Mouse (Mus musculus): ENCODE data around the gene Cdon. TPM values are rescaled to one million over a fixed set of nuclear protein-coding genes. Genes with fewer than 3 reads are reported as not detected.

Gene Cdon
- polyA plus RNA-seq, 1 experiment from 2014 or later, result 15.0 TPM

DNA sequence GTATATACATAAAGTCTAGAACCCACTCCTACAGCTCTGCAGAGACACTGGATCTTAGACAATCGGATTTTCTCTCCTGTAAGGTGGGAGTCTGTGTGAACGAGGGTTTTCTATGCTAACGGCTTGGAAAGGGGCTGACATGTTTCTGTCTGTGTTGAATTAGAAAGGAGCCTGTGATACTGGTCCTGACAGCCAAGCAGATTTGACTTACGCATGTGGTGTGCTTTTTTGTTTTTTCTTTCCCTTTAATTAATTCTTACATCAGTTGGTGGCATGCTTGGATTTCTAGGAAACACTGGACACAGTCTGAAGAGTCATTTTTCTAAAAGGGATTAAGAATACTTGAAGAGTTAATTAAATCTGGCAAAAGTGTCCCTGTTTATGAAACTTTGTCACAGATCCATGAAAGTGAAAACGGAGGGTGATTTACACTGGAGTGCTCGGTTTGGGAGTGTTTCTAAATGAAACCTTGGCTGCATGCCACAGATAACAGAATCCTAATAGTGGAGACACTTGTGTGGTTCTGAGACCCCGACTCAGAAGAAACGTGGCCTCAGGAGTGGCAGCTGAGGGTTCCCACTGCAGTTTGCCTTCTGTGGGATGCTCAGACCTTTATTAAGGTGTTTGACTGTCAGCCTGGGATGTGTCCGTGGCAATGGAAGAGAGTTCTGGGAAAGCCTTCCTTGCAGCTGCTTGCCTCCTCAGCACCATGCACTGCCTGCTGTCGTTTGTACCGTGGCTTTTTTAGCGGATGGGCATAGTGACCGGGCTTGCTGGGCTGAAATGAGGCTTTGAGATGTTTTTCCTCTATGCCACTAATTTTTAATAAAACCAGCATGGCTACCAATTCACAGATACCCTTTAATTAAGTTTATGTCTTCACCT lies 61.3 kb downstream of the Cdon start:
- Histone ChIP-seq H3K36me3 (peaks cover 50% of the 10 kb centered on the region), H3K4me3 (no peak overlapping the region), H3K4me1 (peaks cover 24% of the 10 kb centered on the region), H3K9ac (replicated peaks) (no peak overlapping the region), H3K27ac (replicated peaks) (peak overlapping the region; percentile 74), H3K4me2 (replicated peaks) (no peak overlapping the region; the same call in 1 of the 2 replicates), H3K27me3 (no peaks in the 10 kb centered on the region), H3K9me3 (no peaks in the 10 kb centered on the region)
- 26% methylated on average over 13 of the region's 13 CpGs for WGBS
- peak; percentile 76 for ATAC-seq (replicated peaks)

DNA sequence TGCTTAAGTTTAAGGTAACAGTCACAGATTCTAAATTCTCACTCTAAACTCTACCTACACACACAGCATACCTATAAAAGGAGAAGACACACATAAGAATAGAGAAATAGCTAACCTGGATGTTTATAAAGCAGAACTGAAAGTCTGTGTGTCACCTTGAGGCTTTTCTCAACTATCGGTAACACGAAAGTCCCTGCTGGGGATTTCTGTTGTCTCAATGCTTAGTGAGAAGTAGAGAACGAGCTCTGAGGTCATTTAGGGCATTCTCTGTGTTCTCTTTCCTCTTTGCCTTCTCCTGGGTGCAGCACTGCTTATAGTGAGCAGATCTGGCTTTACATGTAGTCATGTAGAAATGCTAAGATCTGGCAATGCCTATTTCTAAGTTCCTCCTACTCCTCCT lies 63.0 kb downstream of the Cdon start:
- H3K4me1 ChIP-seq, result peaks cover 24% of the 10 kb centered on the region
- H3K9me3 ChIP-seq, result no peaks in the 10 kb centered on the region
- H3K27ac ChIP-seq (replicated peaks), result no peak overlapping the region
- 88% methylated on average over 3 of the region's 3 CpGs for WGBS
- H3K9ac ChIP-seq (replicated peaks), result no peak overlapping the region
- H3K4me3 ChIP-seq, result no peak overlapping the region
- peaks cover 58% of the 10 kb centered on the region for H3K36me3 ChIP-seq
- no peak overlapping the region for H3K4me2 ChIP-seq (replicated peaks)
- no peaks in the 10 kb centered on the region for H3K27me3 ChIP-seq
- no peak for ATAC-seq (replicated peaks)

DNA sequence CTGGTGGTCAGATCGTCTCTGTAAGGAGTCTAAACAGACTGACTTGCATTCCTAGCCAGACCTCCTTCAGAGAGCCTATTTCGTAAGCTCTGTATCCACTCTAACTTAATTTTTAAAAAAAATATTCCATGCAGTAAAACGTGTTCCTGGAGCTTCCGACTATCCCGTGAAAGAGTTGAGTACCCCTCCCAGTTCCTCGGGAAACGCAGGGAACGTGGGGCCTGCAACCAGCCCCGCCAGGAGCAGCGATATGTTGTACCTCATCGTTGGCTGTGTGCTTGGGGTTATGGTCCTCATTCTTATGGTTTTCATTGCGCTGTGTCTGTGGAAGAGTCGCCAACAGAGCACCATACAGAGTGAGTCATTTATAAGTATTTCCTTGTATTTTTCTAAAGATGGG lies 65.7 kb downstream of the Cdon start:
- H3K4me3 ChIP-seq, result no peak overlapping the region
- no peak overlapping the region for H3K27ac ChIP-seq (replicated peaks)
- H3K4me2 ChIP-seq (replicated peaks), result no peak overlapping the region
- 89% methylated on average over 13 of the region's 13 CpGs for WGBS
- H3K36me3 ChIP-seq, result peaks cover 55% of the 10 kb centered on the region
- H3K27me3 ChIP-seq, result no peaks in the 10 kb centered on the region
- H3K9me3 ChIP-seq, result no peaks in the 10 kb centered on the region
- peaks cover 18% of the 10 kb centered on the region for H3K4me1 ChIP-seq
- H3K9ac ChIP-seq (replicated peaks), result no peak overlapping the region
- ATAC-seq (replicated peaks), result no peak

DNA sequence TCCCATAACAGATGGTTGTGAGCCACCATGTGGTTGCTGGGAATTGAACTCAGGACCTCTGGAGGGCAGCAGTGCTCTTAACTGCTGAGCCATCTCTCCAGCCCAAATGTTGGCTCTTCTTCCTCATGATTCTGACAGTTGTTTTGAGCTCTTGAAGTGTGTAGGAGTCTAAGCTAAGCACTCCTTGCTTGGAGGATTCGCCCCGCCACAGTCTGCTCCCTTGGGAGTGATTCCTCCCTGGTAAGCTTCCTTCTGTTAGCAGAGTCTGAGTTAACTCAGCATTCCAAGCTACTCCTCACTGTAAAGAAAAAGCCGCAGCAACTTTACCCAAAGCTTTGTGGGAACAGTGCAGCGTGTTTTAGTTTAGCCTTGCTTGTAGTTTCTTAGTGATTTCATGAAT lies 67.6 kb downstream of the Cdon start:
- 0 out of 2 replicates have a peak, but pooled peaks cover 11% of the 10 kb centered on the region for H3K4me1 ChIP-seq
- no peaks in the 10 kb centered on the region for H3K27me3 ChIP-seq
- H3K9ac ChIP-seq (replicated peaks), result no peak overlapping the region
- peaks cover 53% of the 10 kb centered on the region for H3K36me3 ChIP-seq
- no peak overlapping the region for H3K4me2 ChIP-seq (replicated peaks)
- no peaks in the 10 kb centered on the region for H3K9me3 ChIP-seq
- H3K4me3 ChIP-seq, result no peak overlapping the region
- no peak for ATAC-seq (replicated peaks)
- WGBS, result 90% methylated on average over 4 of the region's 4 CpGs
- no peak overlapping the region for H3K27ac ChIP-seq (replicated peaks)

DNA sequence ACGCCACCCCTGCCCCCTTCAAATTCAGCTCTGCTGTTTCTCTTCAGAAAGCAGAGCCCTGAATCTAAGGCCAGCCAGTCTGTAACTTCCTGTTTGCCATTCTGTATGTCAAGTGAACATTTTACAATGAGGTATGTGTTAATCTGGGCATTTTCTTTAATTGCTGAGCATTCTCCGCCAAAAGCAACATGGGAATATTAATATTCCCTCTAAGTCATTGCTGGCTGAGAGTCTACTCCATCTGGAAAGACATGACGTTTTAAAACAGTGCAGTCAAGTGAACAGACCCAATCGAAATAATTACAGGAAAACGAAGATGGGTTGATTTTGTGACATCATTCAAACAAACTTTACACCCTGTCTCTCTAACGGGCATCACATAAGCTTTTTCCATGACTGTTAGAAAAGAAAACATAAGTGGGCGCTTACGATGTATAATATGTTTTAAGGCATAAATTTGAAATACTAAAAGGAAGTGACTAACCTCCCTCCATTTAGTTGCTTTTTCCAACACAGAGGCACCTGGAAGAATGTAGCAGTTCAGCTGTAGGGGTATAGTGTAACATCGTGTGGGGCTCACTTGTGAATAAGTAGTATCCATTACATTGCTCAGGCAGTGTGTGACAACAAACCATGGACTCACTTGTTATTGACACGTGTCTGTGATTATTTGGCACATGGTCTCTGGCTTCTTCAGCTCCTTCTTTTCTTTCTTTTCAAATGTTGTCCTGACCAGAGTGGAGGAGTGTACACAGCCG lies 70.4 kb downstream of the Cdon start:
- WGBS, result 59% methylated on average over 11 of the region's 11 CpGs
- Histone ChIP-seq H3K4me2 (replicated peaks) (no peak overlapping the region), H3K36me3 (peaks cover 38% of the 10 kb centered on the region), H3K9me3 (no peaks in the 10 kb centered on the region), H3K4me3 (no peak overlapping the region), H3K27me3 (no peaks in the 10 kb centered on the region), H3K9ac (replicated peaks) (no peak overlapping the region), H3K27ac (replicated peaks) (0 out of 2 replicates have a peak overlapping the region, but pooled peaks have one; percentile 4), H3K4me1 (0 out of 2 replicates have a peak, but pooled peaks cover 7% of the 10 kb centered on the region)
- ATAC-seq (replicated peaks), result peak; percentile 46; the same call in 1 of the 2 replicates

DNA sequence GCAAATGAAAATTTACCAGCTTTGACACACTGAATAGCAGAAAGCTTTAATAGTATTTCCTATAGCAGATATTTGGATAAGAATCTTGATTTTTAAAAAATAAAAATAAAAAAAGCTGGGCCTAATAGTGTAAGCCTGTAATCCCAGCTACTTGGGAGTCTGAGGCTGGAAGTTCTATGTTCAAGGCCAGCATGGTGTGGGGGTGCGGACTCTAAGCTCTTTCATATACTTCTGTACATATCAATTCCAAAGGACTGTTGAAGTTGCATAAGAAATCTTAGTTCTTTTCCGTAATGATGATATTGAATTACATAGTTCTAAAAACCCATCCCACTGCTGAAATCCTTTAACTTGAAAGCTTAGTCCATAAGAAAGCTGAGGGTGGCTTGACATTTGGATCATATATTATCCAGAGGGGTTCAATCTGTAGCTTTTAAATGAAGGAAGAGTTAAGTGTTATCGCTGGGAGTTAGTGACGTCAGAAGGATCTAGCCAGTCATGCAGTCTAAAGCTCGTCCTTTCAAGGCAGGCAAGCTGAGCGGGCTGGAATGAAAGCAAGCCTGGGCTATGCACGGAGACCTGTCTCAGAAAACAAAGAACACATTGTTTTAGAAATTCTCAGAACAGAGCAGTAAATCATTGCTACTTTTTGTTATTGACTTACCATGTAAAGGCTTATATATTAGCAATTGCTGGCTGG lies 72.3 kb downstream of the Cdon start:
- H3K4me3 ChIP-seq, result no peak overlapping the region
- H3K9ac ChIP-seq (replicated peaks), result no peak overlapping the region
- 35% methylated on average over 7 of the region's 7 CpGs for WGBS
- no peak overlapping the region for H3K4me2 ChIP-seq (replicated peaks)
- no peaks in the 10 kb centered on the region for H3K9me3 ChIP-seq
- H3K27ac ChIP-seq (replicated peaks), result no peak overlapping the region
- H3K27me3 ChIP-seq, result no peaks in the 10 kb centered on the region
- 0 out of 2 replicates have a peak, but pooled peaks cover 7% of the 10 kb centered on the region for H3K4me1 ChIP-seq
- H3K36me3 ChIP-seq, result peaks cover 22% of the 10 kb centered on the region
- ATAC-seq (replicated peaks), result 0 out of 2 replicates have a peak, but pooled peaks have one; percentile 55

DNA sequence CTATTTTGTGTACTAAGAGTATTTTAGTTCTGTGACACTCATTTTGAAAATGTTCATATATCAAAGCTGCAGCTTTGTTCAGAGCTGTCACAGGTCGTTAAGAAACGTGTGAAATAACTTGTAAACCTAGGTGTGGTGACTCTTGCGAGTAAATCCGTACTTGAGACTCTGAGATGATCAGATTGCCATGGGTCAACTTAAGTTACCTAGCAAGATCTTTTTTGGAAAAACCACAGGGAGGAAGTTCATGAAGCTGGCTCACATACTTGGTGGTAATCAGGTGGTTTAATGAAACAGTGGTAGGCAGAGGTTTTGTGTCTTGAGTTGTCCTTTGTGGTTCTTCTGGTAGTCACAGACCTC lies 72.8 kb downstream of the Cdon start:
- Histone ChIP-seq H3K9ac (replicated peaks) (no peak overlapping the region), H3K27me3 (no peaks in the 10 kb centered on the region), H3K4me1 (0 out of 2 replicates have a peak, but pooled peaks cover 7% of the 10 kb centered on the region), H3K27ac (replicated peaks) (no peak overlapping the region), H3K9me3 (no peaks in the 10 kb centered on the region), H3K4me3 (no peak overlapping the region), H3K36me3 (peaks cover 22% of the 10 kb centered on the region), H3K4me2 (replicated peaks) (no peak overlapping the region)
- no peak for ATAC-seq (replicated peaks)
- 42% methylated on average over 4 of the region's 4 CpGs for WGBS

DNA sequence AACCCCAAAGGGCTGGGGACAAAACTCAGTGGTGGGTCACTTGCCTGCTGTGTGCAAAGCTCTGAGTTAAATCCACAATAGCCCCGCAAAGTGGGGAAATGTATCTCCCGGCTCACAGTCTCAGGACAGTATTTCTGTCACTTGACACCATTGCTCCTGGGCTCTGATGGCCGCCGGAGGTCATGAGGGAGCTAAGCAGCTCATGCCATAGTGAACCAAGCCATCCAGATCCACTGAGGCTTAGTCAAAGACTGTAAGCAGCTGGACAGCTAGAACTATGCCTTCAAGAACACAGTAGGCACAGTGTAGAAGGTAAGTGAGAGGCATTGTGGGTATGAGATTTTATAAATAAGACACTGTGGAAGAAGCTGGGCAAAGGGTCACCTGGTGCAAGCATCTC lies 74.0 kb downstream of the Cdon start:
- 60% methylated on average over 4 of the region's 4 CpGs for WGBS
- no peaks in the 10 kb centered on the region for H3K9me3 ChIP-seq
- 0 out of 2 replicates have a peak, but pooled peaks cover 7% of the 10 kb centered on the region for H3K4me1 ChIP-seq
- H3K4me3 ChIP-seq, result no peak overlapping the region
- H3K4me2 ChIP-seq (replicated peaks), result no peak overlapping the region
- ATAC-seq (replicated peaks), result no peak
- peaks cover 16% of the 10 kb centered on the region; the same call in 1 of the 2 replicates for H3K36me3 ChIP-seq
- no peak overlapping the region for H3K27ac ChIP-seq (replicated peaks)
- no peaks in the 10 kb centered on the region for H3K27me3 ChIP-seq
- H3K9ac ChIP-seq (replicated peaks), result no peak overlapping the region

DNA sequence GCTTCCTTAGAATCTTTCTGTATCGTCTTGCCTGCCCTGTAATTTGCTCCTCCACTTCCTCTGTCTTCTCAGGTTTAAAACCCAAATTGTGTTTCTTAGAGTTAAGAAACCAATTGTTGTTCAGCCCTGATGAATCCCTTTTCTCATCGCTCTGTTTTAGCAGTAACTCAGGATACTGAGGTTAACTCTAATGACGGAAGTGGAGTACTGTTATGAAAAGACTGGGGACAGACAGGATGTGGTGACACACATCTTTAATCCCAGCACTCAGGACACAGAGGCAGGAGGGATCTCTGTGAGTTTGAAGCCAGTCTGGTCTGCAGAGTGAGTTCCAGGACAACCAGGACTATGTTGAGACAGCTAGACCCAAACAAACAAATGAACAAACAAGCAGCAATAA lies 74.5 kb downstream of the Cdon start:
- H3K4me1 ChIP-seq, result 0 out of 2 replicates have a peak, but pooled peaks cover 7% of the 10 kb centered on the region
- no peak for ATAC-seq (replicated peaks)
- H3K36me3 ChIP-seq, result peaks cover 16% of the 10 kb centered on the region; the same call in 1 of the 2 replicates
- no peaks in the 10 kb centered on the region for H3K27me3 ChIP-seq
- no peak overlapping the region for H3K4me2 ChIP-seq (replicated peaks)
- H3K9me3 ChIP-seq, result no peaks in the 10 kb centered on the region
- H3K27ac ChIP-seq (replicated peaks), result no peak overlapping the region
- 73% methylated on average over 3 of the region's 3 CpGs for WGBS
- H3K4me3 ChIP-seq, result no peak overlapping the region
- H3K9ac ChIP-seq (replicated peaks), result no peak overlapping the region

DNA sequence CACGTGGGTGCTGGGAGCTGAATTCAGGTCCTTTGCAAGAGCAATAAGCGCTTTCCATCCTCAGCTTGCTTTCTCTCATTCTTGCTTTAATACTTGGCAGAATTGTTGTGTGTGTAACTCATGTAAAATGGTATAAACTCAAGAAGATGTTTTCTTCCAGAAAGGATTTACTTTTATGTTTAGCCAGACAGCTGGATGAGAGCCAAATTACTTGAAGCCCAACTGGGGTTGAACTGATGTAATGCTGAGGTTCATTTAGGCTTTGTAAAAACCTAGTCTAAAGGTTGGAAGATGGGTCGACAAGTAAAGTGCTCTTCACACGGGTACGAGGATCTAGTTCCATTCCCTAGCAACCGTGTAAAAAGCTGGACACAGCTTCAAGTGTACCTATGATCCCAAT lies 79.0 kb downstream of the Cdon start:
- no peaks in the 10 kb centered on the region for H3K27me3 ChIP-seq
- no peaks in the 10 kb centered on the region for H3K4me1 ChIP-seq
- H3K27ac ChIP-seq (replicated peaks), result no peak overlapping the region
- H3K9ac ChIP-seq (replicated peaks), result no peak overlapping the region
- H3K9me3 ChIP-seq, result no peaks in the 10 kb centered on the region
- H3K36me3 ChIP-seq, result peaks cover 34% of the 10 kb centered on the region
- no peak overlapping the region for H3K4me3 ChIP-seq
- whole genome bisulfite sequencing, result 59% methylated on average over 6 of the region's 6 CpGs
- ATAC-seq (replicated peaks), result no peak
- H3K4me2 ChIP-seq (replicated peaks), result no peak overlapping the region

DNA sequence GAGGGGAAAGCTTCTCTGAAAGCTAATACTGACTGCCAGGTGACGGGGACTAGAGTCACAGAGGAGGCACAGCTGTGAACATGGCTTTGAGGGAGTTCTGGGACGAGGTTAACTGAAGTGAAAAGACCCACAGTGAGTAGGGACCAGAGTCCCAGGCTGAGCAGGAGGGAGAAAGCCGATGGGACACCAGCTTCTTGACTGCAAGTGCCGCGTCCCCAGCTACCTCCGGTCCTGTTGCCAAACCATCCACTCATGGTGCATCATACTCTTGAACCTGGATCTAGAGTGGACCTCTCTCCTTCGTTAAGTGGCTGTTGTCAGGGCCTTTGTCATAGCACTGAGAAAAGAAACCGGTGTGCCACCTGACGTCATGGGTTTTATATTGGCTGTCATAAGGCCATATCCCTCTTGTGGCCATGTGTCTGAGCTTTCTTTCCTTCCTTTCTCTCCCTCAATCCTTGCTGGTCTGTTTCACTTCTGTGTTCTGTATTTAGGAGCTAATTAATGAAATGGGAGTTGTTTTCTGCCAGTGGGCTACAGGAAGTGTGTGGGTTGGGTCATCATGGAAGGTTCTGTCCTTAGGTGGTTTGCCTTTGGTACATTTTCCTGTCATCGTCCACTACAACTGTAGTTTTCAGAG lies 81.6 kb downstream of the Cdon start:
- Histone ChIP-seq H3K4me3 (no peak overlapping the region), H3K4me2 (replicated peaks) (no peak overlapping the region), H3K36me3 (peaks cover 34% of the 10 kb centered on the region), H3K27me3 (no peaks in the 10 kb centered on the region), H3K4me1 (peaks cover 7% of the 10 kb centered on the region), H3K9ac (replicated peaks) (no peak overlapping the region), H3K27ac (replicated peaks) (no peak overlapping the region), H3K9me3 (no peaks in the 10 kb centered on the region)
- 81% methylated on average over 10 of the region's 10 CpGs for WGBS
- ATAC-seq (replicated peaks), result no peak

Data from forebrain, embryonic 15.5 days (tissue).